Mouse (Mus musculus) megakaryocyte, embryonic 14.5 days (primary cell): ENCODE results near the gene Rilp. TPM values are rescaled to one million over a fixed set of nuclear protein-coding genes. Genes with fewer than 3 reads are reported as not detected.
A peak's percentile ranks its signal among the peaks of the same experiment; 100 is the strongest.

Experiments used
- H3K27me3 ChIP-seq: replicated peaks from 2 replicates; pipeline ENCODE3; 2012; ENCODE audit warnings: inconsistent platforms
- H3K36me3 ChIP-seq: replicated peaks from 2 replicates; pipeline ENCODE3; 2012; ENCODE audit warnings: low read length, inconsistent platforms, mixed read lengths
- H3K4me1 ChIP-seq: 2 replicates; pipeline ENCODE4 v1.6.1; 2012; ENCODE audit warnings: inconsistent platforms
- H3K4me3 ChIP-seq: replicated peaks from 2 replicates; pipeline ENCODE3; 2012; ENCODE audit warnings: moderate library complexity, mild to moderate bottlenecking, inconsistent platforms
- H3K9me3 ChIP-seq: 2 replicates; pipeline ENCODE4 v1.6.1; 2012; ENCODE audit warnings: inconsistent platforms
- FLI1 ChIP-seq: IDR thresholded peaks from 2 replicates; pipeline ENCODE4 v1.6.1; 2012; ENCODE audit warnings: low read length, inconsistent platforms, mixed read lengths
- GATA1 ChIP-seq: IDR thresholded peaks from 3 replicates; pipeline ENCODE4 v1.6.1; 2012; ENCODE audit warnings: mixed read lengths, low read length, inconsistent platforms, borderline replicate concordance
- polyA plus RNA-seq: library from polyadenylated mRNA; stranded (reverse); fragments of >175 nt; gene quantifications from 2 replicates; pipeline ENCODE4 v1.2.3, GENCODE M21; 2012; ENCODE audit warnings: low replicate concordance; ENCODE audit not compliant: insufficient read depth

The Rilp gene
- polyA plus RNA-seq, 1 experiment: 9.5 TPM

DNA sequence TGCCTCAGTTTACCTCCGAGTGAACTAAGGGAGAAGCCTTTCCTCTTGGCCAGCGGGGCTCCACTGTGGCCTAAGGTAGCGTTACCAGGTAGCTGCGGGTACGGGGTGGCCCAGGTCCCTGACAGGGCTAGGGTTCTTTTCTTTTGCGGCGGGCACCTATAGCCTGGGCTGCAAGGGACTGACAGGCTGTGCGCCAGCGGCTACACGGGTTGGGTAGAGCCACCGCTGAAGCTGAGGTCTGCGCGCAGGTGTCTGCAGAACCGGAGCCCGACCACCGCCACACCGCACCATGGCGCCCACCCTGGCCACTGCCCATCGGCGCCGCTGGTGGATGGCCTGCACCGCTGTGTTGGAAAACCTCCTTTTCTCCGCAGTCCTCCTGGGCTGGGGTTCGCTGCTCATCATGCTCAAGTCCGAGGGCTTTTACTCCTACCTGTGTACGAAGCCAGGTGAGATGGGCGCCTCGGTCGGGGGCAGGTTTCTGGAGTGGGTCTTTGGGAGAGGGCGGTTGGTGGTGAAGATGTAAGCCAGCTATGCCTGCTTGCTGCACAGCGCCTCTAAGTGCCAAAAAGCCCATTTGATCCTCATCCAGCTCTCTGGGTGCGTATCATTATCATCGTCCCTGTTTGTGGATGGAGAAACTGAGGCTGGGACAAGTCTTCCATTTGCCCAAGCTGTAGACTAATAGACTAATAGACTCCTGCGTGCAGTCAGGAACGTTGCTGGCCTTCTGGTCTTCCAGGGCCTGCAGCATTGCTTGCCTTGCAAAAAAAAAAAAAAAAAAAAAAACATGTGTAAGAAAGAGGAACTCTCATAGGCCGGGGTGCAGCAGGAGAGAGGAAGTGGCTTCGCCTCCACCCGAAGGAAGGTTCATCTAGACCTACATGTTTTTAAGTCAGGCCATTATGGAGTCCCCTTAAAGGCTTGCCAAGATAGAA lies 22.7 kb downstream of the Rilp start:
- TF ChIP-seq GATA1: no peak
- no peak for TF ChIP-seq FLI1
- Histone ChIP-seq H3K36me3 (peaks cover 49% of the 10 kb centered on the region), H3K4me3 (peak overlapping the region; percentile 99), H3K9me3 (no peaks in the 10 kb centered on the region), H3K4me1 (peaks cover 66% of the 10 kb centered on the region), H3K27me3 (no peaks in the 10 kb centered on the region)

DNA sequence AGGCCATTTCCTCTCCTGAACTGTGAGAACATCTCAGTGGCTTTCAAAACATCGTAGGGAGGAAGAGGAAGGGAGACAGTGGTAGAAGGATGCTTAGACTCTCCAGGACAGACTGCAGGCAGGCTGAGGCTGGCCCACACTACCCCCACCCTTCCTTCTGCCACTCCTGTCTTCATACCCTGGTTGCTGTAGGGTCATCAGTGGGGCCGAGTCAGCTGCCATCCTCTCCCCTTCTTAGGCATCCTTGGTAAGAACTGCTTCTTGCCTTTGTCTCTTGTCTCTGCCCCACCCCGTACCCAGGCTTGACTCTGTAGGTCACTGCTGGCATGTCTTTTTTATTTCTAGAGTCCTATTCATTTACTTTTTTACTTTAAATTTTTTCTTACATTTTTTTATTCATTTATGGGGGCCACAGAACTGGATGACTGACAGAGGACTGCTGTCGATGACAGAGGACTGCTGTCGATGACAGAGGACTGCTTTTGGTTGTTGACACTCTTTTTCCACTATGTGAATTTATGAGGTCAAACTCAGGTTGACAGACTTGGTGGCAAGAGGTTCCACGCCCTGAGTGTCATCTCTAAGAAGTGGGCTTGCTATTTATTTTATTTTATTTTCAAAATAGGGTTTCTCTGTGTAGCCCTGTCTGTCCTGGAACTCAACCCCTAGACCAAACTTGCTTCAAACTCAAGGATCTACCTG lies 23.6 kb downstream of the Rilp start:
- Histone ChIP-seq H3K27me3 (no peaks in the 10 kb centered on the region), H3K9me3 (no peaks in the 10 kb centered on the region), H3K36me3 (peaks cover 53% of the 10 kb centered on the region), H3K4me1 (peaks cover 75% of the 10 kb centered on the region), H3K4me3 (peak overlapping the region; percentile 99)
- TF ChIP-seq FLI1: no peak
- TF ChIP-seq GATA1: no peak

DNA sequence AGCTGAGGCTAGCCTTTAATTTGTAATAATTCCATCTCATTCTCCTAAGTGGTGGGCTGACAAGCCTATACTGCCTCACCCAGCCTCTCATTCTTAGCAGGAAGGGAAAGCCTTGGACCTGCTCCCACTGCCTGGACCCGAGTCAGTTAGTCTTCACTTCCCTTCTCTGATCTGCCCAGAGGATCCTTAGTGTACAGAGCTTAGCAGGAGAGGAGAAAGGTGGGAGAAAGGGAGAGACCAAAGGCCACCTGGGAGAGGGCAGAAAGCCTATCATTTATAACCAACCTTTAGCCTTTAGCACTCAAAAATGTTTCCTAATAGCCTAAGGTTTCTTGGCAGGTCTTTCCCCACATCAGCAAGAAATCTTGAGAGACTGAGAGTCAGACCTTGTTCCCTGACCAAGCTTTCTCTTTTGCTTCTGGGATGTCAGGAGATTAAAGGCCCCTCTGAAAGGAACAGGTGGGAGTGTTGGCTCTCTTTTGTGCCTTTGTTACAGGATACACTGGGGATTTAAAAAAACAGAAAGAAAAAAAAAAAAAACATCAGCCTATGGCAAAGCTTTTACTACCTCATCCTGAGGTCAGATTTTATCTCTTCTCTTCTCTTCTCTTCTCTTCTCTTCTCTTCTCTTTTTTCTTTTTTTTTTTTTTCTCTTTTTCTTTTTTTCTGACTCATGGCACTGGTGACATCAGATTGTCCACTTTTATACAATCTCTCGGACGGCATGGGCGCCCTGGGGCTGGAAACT lies 24.6 kb downstream of the Rilp start:
- no peaks in the 10 kb centered on the region for H3K9me3 ChIP-seq
- H3K36me3 ChIP-seq: peaks cover 55% of the 10 kb centered on the region
- peak overlapping the region; percentile 99 for H3K4me3 ChIP-seq
- TF ChIP-seq FLI1 (no peak), GATA1 (no peak)
- H3K27me3 ChIP-seq: no peaks in the 10 kb centered on the region
- peaks cover 85% of the 10 kb centered on the region for H3K4me1 ChIP-seq

DNA sequence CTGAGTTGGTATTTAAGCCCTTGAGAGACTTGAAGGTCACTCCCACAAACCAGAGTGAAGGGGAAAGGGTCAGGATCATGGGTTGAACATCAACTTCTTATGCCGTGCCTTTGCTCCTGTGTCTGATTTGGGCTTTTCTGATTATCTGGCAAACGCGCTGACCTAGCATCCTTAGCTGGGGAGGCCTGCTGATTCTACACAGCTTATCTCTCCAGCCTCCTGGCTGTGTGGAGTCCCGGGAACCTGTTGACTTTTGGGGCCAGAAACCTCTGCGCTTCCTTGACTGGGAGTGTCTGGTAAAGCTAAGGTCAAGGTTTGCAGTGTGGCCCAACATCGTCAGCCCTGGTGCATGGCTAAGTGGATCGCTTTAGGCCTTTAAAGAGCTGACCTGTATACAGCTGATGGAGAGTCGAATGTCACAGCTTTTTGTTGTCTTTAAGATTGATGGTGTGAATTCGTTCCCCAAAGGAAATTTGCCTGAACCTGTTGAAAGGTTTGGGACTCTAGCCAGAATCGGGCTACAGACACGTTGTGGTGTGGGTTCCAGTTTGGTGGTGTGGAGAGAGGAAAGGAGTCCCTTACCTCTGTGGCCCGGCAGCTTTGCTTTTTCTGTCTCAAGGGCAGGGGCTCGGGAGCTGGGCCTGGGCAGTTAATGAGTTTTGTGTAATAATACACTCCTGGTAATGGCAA lies 25.4 kb downstream of the Rilp start:
- Histone ChIP-seq H3K4me1 (peaks cover 87% of the 10 kb centered on the region), H3K36me3 (peaks cover 54% of the 10 kb centered on the region), H3K9me3 (no peaks in the 10 kb centered on the region), H3K27me3 (no peaks in the 10 kb centered on the region), H3K4me3 (peak overlapping the region; percentile 86)
- TF ChIP-seq FLI1 (no peak), GATA1 (no peak)

DNA sequence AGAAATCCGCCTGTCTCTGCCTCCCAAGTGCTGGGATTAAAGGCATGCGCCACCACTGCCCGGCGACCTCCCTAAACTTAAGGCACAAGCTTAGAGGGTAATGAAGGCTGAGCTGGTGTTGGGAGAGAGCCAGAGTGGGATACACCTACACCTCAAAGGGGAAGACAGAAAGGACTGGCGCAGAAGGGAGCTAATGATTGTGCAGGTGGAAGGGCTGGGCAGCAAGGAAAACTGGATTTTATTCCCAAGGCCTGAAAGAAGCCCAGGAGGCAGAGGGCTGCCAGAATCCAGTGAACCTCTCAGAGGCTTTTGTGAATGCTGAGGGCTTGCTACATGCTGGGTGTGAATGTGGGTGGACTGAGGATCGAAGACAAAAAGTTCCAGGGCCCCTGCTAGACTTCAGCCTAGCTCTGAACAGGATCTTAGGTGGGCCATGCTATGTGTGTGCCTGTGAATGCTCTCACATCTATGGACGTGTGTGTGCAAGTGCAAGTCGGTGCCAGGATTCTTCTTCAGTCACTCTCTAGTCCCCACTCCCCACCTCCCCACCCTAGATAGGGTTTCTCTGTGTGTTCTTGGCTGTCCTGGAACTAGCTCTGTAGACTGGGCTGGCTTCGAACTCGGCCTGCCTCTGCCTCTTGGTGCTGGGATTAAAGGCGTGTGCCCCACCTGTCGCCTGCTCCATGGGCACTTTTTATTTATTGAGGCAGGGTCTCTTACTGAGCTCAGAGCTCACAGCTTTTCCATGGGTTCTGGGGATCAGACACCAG lies 26.5 kb downstream of the Rilp start:
- Histone ChIP-seq H3K36me3 (peaks cover 65% of the 10 kb centered on the region), H3K4me1 (peaks cover 90% of the 10 kb centered on the region), H3K4me3 (peak overlapping the region; percentile 52), H3K9me3 (no peaks in the 10 kb centered on the region), H3K27me3 (no peaks in the 10 kb centered on the region)
- no peak for TF ChIP-seq GATA1
- no peak for TF ChIP-seq FLI1

DNA sequence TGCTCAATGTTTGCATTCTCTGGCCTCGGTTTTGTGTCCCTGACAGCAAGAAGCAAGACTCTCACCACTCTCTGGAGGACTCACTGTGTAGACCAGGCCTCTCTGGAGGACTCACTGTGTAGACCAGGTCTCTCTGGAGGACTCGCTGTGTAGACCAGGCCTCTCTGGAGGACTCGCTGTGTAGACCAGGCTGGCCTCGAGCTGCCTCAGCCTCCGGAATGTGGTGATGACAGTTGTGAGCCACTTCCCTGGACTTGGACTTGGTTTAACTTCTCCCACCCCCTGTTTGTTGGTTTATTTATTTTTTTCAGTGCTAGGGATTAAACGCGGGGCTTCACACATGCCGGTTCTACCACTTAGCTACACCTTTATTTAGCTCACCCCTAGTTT lies 27.1 kb downstream of the Rilp start:
- Histone ChIP-seq H3K36me3 (peaks cover 71% of the 10 kb centered on the region), H3K4me3 (peak overlapping the region; percentile 69), H3K9me3 (no peaks in the 10 kb centered on the region), H3K27me3 (no peaks in the 10 kb centered on the region), H3K4me1 (peaks cover 96% of the 10 kb centered on the region)
- TF ChIP-seq FLI1: no peak
- no peak for TF ChIP-seq GATA1

DNA sequence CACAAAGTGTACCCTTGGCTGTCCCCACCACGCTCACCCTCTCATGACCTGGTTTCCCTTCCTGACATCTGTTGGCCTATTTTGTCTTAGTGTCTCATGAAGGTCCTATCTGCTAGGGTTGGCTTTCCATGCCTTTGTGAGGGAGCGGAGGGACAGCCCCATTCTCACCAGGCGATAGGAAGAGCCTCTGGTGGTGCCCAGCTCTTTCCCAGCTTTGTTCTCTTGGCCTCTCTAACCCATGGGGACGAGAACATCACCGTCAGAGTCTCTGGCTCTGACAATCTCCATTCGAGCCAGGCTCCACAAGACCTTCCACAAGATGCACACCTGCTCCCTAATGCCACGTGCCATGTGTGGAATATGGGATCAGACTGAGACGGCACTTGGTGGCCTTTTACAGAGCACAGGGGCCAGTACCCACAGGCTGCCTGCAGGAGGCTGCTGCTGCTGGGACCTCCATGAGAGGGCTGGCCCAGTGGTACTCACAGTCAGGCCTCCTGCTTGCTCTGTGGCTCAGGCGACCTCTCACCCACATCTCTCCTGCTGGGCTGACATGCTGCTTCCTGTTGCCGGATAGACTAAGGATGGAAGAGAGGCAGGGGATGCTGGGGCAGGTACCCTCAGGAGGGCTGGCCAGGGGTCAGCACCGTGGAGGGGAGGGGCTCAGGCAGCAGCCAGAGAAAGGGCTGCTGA lies 27.7 kb downstream of the Rilp start:
- Histone ChIP-seq H3K4me1 (peaks cover 96% of the 10 kb centered on the region), H3K4me3 (peak overlapping the region; percentile 86), H3K36me3 (peaks cover 77% of the 10 kb centered on the region), H3K9me3 (no peaks in the 10 kb centered on the region), H3K27me3 (no peaks in the 10 kb centered on the region)
- no peak for TF ChIP-seq GATA1
- TF ChIP-seq FLI1: no peak
